Mouse (Mus musculus): Measurements from ENCODE around the gene Tubgcp2. TPM values are rescaled to one million over a fixed set of nuclear protein-coding genes. Genes with fewer than 3 reads are reported as not detected.

Tubgcp2 gene
- polyA plus RNA-seq, 1 experiment from 2014 or later = 29.2 TPM

GRCm38 (mm10) chr7:139982058-139982457, 54.4 kb downstream of the Tubgcp2 start:
- ChIA-PET CTCF (interaction anchor here (1.4 to 1.5 kb wide), 2 partner anchors 11 to 13 kb away, joined by 4 to 5 read pairs; partner anchors contain the start of gene Adam8), POLR2A (interaction anchor here (0.5 to 0.7 kb wide), 2 partner anchors 13 to 360 kb away, joined by 3 read pairs; no protein-coding TSS in a partner anchor)
- in situ Hi-C loops (cut with MboI; ENCODE audit: low pct_unique_long_range_greater_than_20kb) = no loop called here
- DNase-seq (ENCODE audit: low read depth, low spot score) (no peak), ATAC-seq (no peak)
- H3K27me3 ChIP-seq = no peaks in the 10 kb centered on the region
- no peak for TF ChIP-seq CTCF (IDR thresholded peaks at IDR 0.05)

GRCm38 (mm10) chr7:139980778-139981177, 55.7 kb downstream of the Tubgcp2 start:
- ChIA-PET CTCF (no interaction called here), POLR2A (interaction anchor here (0.6 kb wide), 1 partner anchor 28 kb away, joined by 3 read pairs; no protein-coding TSS in a partner anchor)
- no peak for DNase-seq (ENCODE audit: low read depth, low spot score)
- no peak for ATAC-seq
- no peaks in the 10 kb centered on the region for H3K27me3 ChIP-seq
- TF ChIP-seq CTCF (IDR thresholded peaks at IDR 0.05) = no peak
- in situ Hi-C loops (cut with MboI; ENCODE audit: low pct_unique_long_range_greater_than_20kb) = no loop called here

- no peak for TF ChIP-seq CTCF (IDR thresholded peaks at IDR 0.05)
- H3K27me3 ChIP-seq = no peaks in the 10 kb centered on the region
- no peak for ATAC-seq
- no peak for DNase-seq (ENCODE audit: low read depth, low spot score)
- ChIA-PET POLR2A (no interaction called here), CTCF (interaction anchor here (0.7 to 1.7 kb wide), 3 partner anchors 10 to 15 kb away, joined by 3 to 7 read pairs (median 4); no protein-coding TSS in a partner anchor)
- in situ Hi-C loops (cut with MboI; ENCODE audit: low pct_unique_long_range_greater_than_20kb) = no loop called here
These were observed 57.3 kb downstream of the Tubgcp2 start for GRCm38 (mm10) chr7:139979011-139979719.

GRCm38 (mm10) chr7:139978278-139978892, 58.1 kb downstream of the Tubgcp2 start, which contains the start of gene 6430531B16Rik:
6430531B16Rik (minus strand) TSS chr7:139978755.
- no peak for TF ChIP-seq CTCF (IDR thresholded peaks at IDR 0.05)
- no peak for ATAC-seq
- POLR2A ChIA-PET = no interaction called here
- no peaks in the 10 kb centered on the region for H3K27me3 ChIP-seq
- CTCF ChIA-PET = interaction anchor here (3.0 kb wide), 1 partner anchor 16 kb away, joined by 14 read pairs; no protein-coding TSS in a partner anchor
- no peak for DNase-seq (ENCODE audit: low read depth, low spot score)
- in situ Hi-C loops (cut with MboI; ENCODE audit: low pct_unique_long_range_greater_than_20kb) = no loop called here

- ATAC-seq (no peak), DNase-seq (ENCODE audit: low read depth, low spot score) (no peak)
- no peaks in the 10 kb centered on the region for H3K27me3 ChIP-seq
- ChIA-PET CTCF (interaction anchor here (2.1 to 8.7 kb wide), 3 partner anchors 11 to 19 kb away, joined by 6 to 113 read pairs (median 14); partner anchors contain the start of gene Adam8), POLR2A (no interaction called here)
- in situ Hi-C loops (cut with MboI; ENCODE audit: low pct_unique_long_range_greater_than_20kb) = no loop called here
- TF ChIP-seq CTCF (IDR thresholded peaks at IDR 0.05) = no peak
These were observed 61.0 kb downstream of the Tubgcp2 start for GRCm38 (mm10) chr7:139975471-139975870.

GRCm38 (mm10) chr7:139974307-139974706, 62.2 kb downstream of the Tubgcp2 start:
- CTCF ChIA-PET = interaction anchor here (8.7 kb wide), 1 partner anchor 19 kb away, joined by 113 read pairs; the partner anchor contains the start of gene Adam8

GRCm38 (mm10) chr7:139972923-139973331, 63.5 kb downstream of the Tubgcp2 start:
- CTCF ChIA-PET = interaction anchor here (1.0 to 8.7 kb wide), 2 partner anchors 10 to 20 kb away, joined by 5 to 113 read pairs; partner anchors contain the start of gene Adam8

More at GRCm38 (mm10) chr7:139974307-139974706, 62.2 kb downstream of the Tubgcp2 start:
- H3K27me3 ChIP-seq = no peaks in the 10 kb centered on the region
- POLR2A ChIA-PET = no interaction called here
- ATAC-seq (no peak), DNase-seq (ENCODE audit: low read depth, low spot score) (no peak)
- TF ChIP-seq CTCF (IDR thresholded peaks at IDR 0.05) = no peak
- in situ Hi-C loops (cut with MboI; ENCODE audit: low pct_unique_long_range_greater_than_20kb) = no loop called here

GRCm38 (mm10) chr7:139971436-139971835, 65.0 kb downstream of the Tubgcp2 start:
- DNase-seq (ENCODE audit: low read depth, low spot score) = no peak
- H3K27me3 ChIP-seq = no peaks in the 10 kb centered on the region
- TF ChIP-seq CTCF (IDR thresholded peaks at IDR 0.05) = no peak
- ChIA-PET CTCF (interaction anchor here (1.0 to 8.7 kb wide), 3 partner anchors 14 to 383 kb away, joined by 3 to 113 read pairs (median 4); partner anchors contain the start of gene Adam8), POLR2A (no interaction called here)
- in situ Hi-C loops (cut with MboI; ENCODE audit: low pct_unique_long_range_greater_than_20kb) = no loop called here
- ATAC-seq = peak; percentile 97

More at GRCm38 (mm10) chr7:139972923-139973331, 63.5 kb downstream of the Tubgcp2 start:
- no peaks in the 10 kb centered on the region for H3K27me3 ChIP-seq
- in situ Hi-C loops (cut with MboI; ENCODE audit: low pct_unique_long_range_greater_than_20kb) = no loop called here
- POLR2A ChIA-PET = no interaction called here
- no peak for TF ChIP-seq CTCF (IDR thresholded peaks at IDR 0.05)
- peak; percentile 37 for ATAC-seq
- DNase-seq (ENCODE audit: low read depth, low spot score) = no peak

GRCm38 (mm10) chr7:139970979-139971378, 65.5 kb downstream of the Tubgcp2 start:
- POLR2A ChIA-PET = no interaction called here
- DNase-seq (ENCODE audit: low read depth, low spot score) (no peak), ATAC-seq (peak; percentile 24)
- CTCF ChIA-PET = interaction anchor here (1.0 to 8.7 kb wide), 8 partner anchors 14 to 383 kb away, joined by 3 to 113 read pairs (median 4); partner anchors contain the start of gene Adam8
- no peaks in the 10 kb centered on the region for H3K27me3 ChIP-seq
- in situ Hi-C loops (cut with MboI; ENCODE audit: low pct_unique_long_range_greater_than_20kb) = no loop called here
- no peak for TF ChIP-seq CTCF (IDR thresholded peaks at IDR 0.05)

- ATAC-seq = no peak
- H3K27me3 ChIP-seq = no peaks in the 10 kb centered on the region
- in situ Hi-C loops (cut with MboI; ENCODE audit: low pct_unique_long_range_greater_than_20kb) = no loop called here
- no peak for DNase-seq (ENCODE audit: low read depth, low spot score)
- POLR2A ChIA-PET = no interaction called here
- CTCF ChIA-PET = interaction anchor here (0.9 to 8.7 kb wide), 11 partner anchors 9 to 171 kb away, joined by 3 to 113 read pairs (median 4); partner anchors contain the start of gene Adam8
- no peak for TF ChIP-seq CTCF (IDR thresholded peaks at IDR 0.05)
These were observed 66.1 kb downstream of the Tubgcp2 start for GRCm38 (mm10) chr7:139970216-139970919.
